Mouse (Mus musculus) retina, embryonic 14.5 days (tissue): ENCODE results near the gene Tex13a.
A peak's percentile ranks its signal among the peaks of the same experiment; 100 is the strongest.

Experiments used
- DNase-seq: peaks from one replicate; pipeline ENCODE4 v3.0.0-alpha.2; 2015; ENCODE audit warnings: low spot score

The Tex13a gene

GRCm38 (mm10) chrX:138209480-138209879 lies at the start of gene Tex13a:
TSS of gene Tex13a (minus strand) at chrX:138209580.
- no peak for DNase-seq

- DNase-seq = no peak
Measured at GRCm38 (mm10) chrX:138234626-138235025, 25.2 kb upstream of the Tex13a start.

GRCm38 (mm10) chrX:138170146-138170545 lies 39.2 kb downstream of the Tex13a start:
- peak; percentile 68 for DNase-seq
